Mouse (Mus musculus) hindbrain, embryonic 14.5 days (tissue): ENCODE measurements around the gene Anks3. TPM values are rescaled to one million over a fixed set of nuclear protein-coding genes. Genes with fewer than 3 reads are reported as not detected.
A peak's percentile ranks its signal among the peaks of the same experiment; 100 is the strongest.

Experiments
- ATAC-seq: fragments of 200-750 bp; cut with Nextera tagmentation; 2 replicates; pipeline ENCODE4 v1.8.0; 2017; ENCODE audit warnings: moderate number of reproducible peaks, mild to moderate bottlenecking, moderate TSS enrichment, moderate library complexity; ENCODE audit not compliant: low FRiP score
- DNase-seq: peaks from one replicate; pipeline ENCODE4 v3.0.0-alpha.2; 2015; ENCODE audit warnings: low spot score
- H3K27ac ChIP-seq: fragments of 300-500 bp; sonication (generic); 2 replicates; pipeline ENCODE4 v1.5.1; 2014; ENCODE audit warnings: mild to moderate bottlenecking, moderate library complexity
- H3K27me3 ChIP-seq: fragments of 300-500 bp; sonication (generic); 2 replicates; pipeline ENCODE4 v1.6.1; 2014; ENCODE audit warnings: mild to moderate bottlenecking, low read length, mixed read lengths; ENCODE audit not compliant: control insufficient read depth, insufficient read depth
- H3K36me3 ChIP-seq: fragments of 300-500 bp; sonication (generic); replicated peaks from 2 replicates; pipeline ENCODE4 v1.6.1; 2014; ENCODE audit not compliant: control insufficient read depth, insufficient read depth
- H3K4me1 ChIP-seq: fragments of 300-500 bp; sonication (generic); replicated peaks from 2 replicates; pipeline ENCODE4 v1.6.1; 2014; ENCODE audit warnings: antibody characterized with exemption, low read length, mixed read lengths; ENCODE audit not compliant: control insufficient read depth, insufficient read depth
- H3K4me2 ChIP-seq: fragments of 300-500 bp; sonication (generic); replicated peaks from 2 replicates; pipeline ENCODE4 v1.6.1; 2014; ENCODE audit warnings: mild to moderate bottlenecking, moderate library complexity
- H3K4me3 ChIP-seq: fragments of 300-500 bp; sonication (generic); replicated peaks from 2 replicates; pipeline ENCODE4 v1.5.1; 2014; ENCODE audit warnings: mild to moderate bottlenecking, low read length
- H3K9ac ChIP-seq: fragments of 300-500 bp; sonication (generic); 2 replicates; pipeline ENCODE4 v1.6.1; 2014
- H3K9me3 ChIP-seq: fragments of 300-500 bp; sonication (generic); 2 replicates; pipeline ENCODE4 v1.6.1; 2016; ENCODE audit warnings: low read length; ENCODE audit not compliant: control insufficient read depth
- WGBS: fragments of 180-500 bp; shearing (Covaris S2); extraction: QIAGEN DNeasy Blood & Tissue Kit; methylation state at CpG from one replicate; pipeline ENCODE4 v1.1.7; 2014; 5-methylcytosine and 5-hydroxymethylcytosine counted together
- polyA plus RNA-seq: library from polyadenylated mRNA; unstranded; fragments of >200 nt; fragmentation: Nextera tagmentation; extraction: Ambion mirVana; gene quantifications from 2 replicates; pipeline ENCODE4 v1.2.1, GENCODE M21; 2014

Anks3 gene
- polyA plus RNA-seq, 1 experiment from 2014 or later = 55.9 TPM

DNA sequence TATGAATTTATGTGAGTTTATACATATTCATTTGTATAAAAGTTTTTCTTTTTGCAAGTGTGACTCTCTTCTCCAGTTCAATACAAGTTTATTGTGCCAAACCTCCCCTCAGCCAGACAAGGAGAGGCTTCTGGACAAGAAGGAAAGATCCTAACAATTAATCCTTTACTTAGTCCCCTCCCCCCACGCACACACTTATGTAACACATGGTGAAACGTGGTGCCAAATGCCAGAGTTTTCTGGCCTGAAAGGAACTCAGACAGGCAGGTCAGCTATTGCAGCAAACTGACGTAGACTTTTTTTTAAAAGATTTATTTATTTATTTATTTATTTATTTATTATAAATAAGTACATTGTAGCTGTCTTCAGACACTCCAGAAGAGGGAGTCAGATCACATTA is 36.6 kb upstream of the Anks3 start:
- Histone ChIP-seq H3K4me1 (no peaks in the 10 kb centered on the region), H3K4me3 (no peak overlapping the region), H3K9me3 (no peaks in the 10 kb centered on the region), H3K27me3 (no peaks in the 10 kb centered on the region), H3K36me3 (no peaks in the 10 kb centered on the region), H3K9ac (no peak overlapping the region), H3K4me2 (no peak overlapping the region), H3K27ac (no peak overlapping the region)
- ATAC-seq (no peak), DNase-seq (no peak)
- WGBS = 77% methylated on average over 3 of the region's 3 CpGs

DNA sequence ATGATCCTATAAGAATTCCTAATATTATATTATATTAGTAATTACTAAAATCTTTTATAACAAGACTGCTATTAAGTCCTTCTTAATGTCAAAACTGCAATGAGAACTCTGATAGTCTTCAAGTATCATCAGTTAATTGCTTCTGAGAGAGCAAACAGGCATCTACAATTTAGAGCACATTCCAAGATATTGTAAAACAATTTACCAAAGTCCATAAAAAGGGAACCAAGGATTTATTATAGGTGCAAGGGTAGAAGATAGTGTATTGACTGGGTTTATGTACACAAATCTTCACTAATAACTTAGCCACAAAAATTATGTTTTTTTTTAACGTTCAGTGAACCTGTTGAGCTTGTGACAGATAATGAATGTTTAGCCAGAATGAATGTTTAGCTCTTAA is 35.0 kb upstream of the Anks3 start:
- Histone ChIP-seq H3K4me1 (no peaks in the 10 kb centered on the region), H3K27ac (no peak overlapping the region), H3K27me3 (no peaks in the 10 kb centered on the region), H3K4me2 (no peak overlapping the region), H3K9me3 (no peaks in the 10 kb centered on the region), H3K36me3 (no peaks in the 10 kb centered on the region), H3K4me3 (no peak overlapping the region), H3K9ac (no peak overlapping the region)
- 87% methylated on average over 1 of the region's 1 CpGs for WGBS
- ATAC-seq = no peak
- no peak for DNase-seq

DNA sequence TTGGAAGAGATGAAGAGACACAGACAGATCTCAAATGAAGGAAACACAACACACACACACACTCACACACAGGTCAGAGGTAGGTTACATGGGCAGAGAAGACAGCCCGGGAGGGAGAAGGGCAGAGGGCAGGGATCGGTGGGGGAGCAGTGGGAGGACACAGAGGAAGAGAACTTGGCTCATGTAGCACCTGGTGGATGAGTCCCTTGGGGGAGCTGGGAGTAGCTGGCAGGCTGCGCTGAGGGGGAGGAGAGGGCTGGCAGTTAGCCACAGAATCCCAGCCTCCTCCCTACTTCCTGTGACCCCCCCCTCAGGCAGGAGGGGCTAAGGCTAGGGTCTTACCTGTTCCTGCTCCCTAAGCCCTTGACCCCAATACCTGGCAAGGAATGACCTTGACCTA is 33.5 kb upstream of the Anks3 start, which contains the start of gene Sept12:
Gene Sept12, minus strand, starts transcription at position 300 of the 400 bp plus-strand sequence.
- Histone ChIP-seq H3K9me3 (no peaks in the 10 kb centered on the region), H3K36me3 (no peaks in the 10 kb centered on the region), H3K4me1 (no peaks in the 10 kb centered on the region), H3K4me2 (no peak within 1 kb of the TSS), H3K27ac (no peak within 1 kb of the TSS), H3K27me3 (no peaks in the 10 kb centered on the region), H3K9ac (no peak within 1 kb of the TSS), H3K4me3 (no peak within 1 kb of the TSS)
- 49% methylated on average over 3 of the region's 3 CpGs for WGBS
- no peak for DNase-seq
- no peak for ATAC-seq

DNA sequence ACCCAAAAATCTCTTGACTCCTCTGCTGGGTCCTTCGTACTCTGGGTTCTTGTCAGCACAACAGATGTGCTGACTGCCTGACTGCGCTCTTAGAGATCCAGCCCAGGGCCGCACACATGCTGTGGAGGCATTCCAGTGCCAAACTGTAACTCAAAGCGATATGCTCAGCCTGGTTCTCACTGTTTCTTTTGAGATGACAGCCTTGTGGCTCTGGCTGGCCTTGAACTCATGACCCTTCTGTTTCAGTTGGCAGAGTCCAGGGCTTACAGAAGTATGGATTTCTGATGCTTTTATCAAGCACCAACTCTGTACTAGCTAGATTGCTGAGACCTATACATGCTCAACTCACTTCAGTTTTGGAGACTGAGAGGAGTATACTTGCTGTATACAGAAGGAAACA is 29.3 kb upstream of the Anks3 start:
- Histone ChIP-seq H3K9me3 (no peaks in the 10 kb centered on the region), H3K4me3 (no peak overlapping the region), H3K9ac (no peak overlapping the region), H3K4me1 (no peaks in the 10 kb centered on the region), H3K36me3 (no peaks in the 10 kb centered on the region), H3K27me3 (no peaks in the 10 kb centered on the region), H3K4me2 (no peak overlapping the region), H3K27ac (no peak overlapping the region)
- DNase-seq (no peak), ATAC-seq (no peak)
- WGBS = 77% methylated on average over 4 of the region's 4 CpGs

DNA sequence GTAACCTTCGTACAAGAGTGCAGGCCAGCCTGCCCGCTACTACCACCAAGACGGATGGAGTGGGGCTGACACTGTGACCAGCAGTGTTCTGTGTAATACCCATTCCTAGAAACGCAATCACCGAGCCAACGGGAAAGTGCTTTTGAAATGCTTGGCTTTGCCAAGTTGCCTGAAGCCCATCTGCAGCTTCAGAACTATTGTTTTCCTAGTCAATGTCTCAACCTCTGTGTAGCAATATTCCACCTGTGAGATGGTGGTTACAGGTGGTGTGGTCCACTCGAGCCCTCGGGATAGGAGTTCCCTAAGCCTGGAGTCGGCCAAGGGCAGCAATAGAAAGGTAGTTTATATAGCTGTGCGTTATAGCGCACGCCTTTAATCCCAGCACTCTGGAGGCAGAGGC is 20.7 kb upstream of the Anks3 start:
- ATAC-seq = no peak
- Histone ChIP-seq H3K27me3 (no peaks in the 10 kb centered on the region), H3K4me3 (no peak overlapping the region), H3K4me1 (no peaks in the 10 kb centered on the region), H3K27ac (no peak overlapping the region), H3K36me3 (no peaks in the 10 kb centered on the region), H3K9ac (no peak overlapping the region), H3K9me3 (no peaks in the 10 kb centered on the region), H3K4me2 (no peak overlapping the region)
- WGBS = 94% methylated on average over 12 of the region's 12 CpGs
- no peak for DNase-seq

DNA sequence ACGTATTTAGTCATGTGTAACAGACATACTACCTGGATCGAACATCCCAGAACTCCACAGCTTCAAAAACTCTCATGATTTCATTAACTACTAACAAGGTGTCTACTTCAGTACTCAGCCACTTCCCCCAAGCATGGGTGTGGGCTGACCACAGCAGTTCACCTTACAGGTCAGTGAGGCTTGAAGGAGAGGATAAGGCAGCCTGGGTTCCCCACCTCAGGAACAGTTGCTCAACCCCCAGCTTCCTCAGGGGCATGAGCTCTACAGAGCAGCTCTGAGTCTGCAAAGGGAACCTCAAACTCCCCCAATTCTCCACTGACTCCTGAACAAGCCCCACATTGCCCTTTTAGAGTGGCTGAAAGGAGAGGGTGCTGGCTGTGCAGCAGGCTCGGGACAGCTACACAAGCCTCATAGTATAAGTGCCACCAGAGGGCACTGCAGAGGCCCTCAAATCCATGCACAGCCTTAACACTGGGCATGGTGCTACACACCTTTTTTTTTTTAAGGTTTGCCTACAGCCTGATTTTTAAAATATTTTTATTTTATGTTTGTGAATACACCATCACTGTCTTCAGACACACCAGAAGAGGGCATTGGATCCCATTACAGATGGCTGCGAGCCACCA is 15.9 kb upstream of the Anks3 start:
- no peak overlapping the region for H3K4me2 ChIP-seq
- H3K4me1 ChIP-seq = no peaks in the 10 kb centered on the region
- H3K36me3 ChIP-seq = no peaks in the 10 kb centered on the region
- peak; percentile 36 for DNase-seq
- no peak overlapping the region for H3K4me3 ChIP-seq
- no peaks in the 10 kb centered on the region for H3K9me3 ChIP-seq
- no peak for ATAC-seq
- no peak overlapping the region for H3K9ac ChIP-seq
- no peak overlapping the region for H3K27ac ChIP-seq
- no peaks in the 10 kb centered on the region for H3K27me3 ChIP-seq
- 72% methylated on average over 4 of the region's 4 CpGs for WGBS

DNA sequence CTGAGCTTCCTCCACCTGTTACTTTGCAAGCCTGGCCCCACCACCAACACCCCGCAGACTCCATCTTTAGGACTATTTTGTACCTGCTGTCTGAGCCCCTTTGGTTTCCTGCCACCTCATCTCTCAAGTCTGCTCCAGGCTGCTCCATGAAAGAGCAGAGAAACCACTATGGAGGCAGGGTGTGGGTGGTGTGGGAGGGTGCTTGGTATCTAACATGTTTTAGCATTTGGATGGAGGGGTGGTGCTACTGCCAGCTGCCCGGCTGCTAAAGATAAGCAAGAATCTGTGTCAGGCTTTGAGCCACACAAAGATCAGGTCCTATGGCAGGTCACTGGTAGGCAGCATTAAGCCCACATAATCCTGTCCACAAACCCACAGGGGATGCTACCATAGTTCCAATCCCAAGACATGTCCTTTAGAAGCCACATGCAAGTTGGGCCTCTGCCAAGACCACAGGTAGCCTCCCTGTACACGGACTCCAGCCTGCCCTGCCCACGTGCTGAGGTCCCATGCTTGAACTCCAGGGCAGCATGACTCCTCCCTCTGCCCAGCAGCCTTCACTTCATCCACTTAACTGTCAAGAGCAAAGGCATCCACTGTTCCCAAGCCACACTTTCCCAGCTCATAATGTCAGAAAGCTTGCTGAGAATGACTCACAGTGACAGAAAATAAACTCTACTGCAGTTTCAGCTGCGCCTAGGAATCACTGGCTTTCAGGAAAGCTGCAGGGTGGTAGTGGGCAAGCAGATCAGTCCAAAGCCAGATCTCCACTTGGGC is 14.5 kb upstream of the Anks3 start:
- Histone ChIP-seq H3K4me3 (no peak overlapping the region), H3K9me3 (no peaks in the 10 kb centered on the region), H3K27ac (no peak overlapping the region), H3K9ac (no peak overlapping the region), H3K4me2 (no peak overlapping the region), H3K4me1 (no peaks in the 10 kb centered on the region), H3K27me3 (no peaks in the 10 kb centered on the region), H3K36me3 (no peaks in the 10 kb centered on the region)
- WGBS = 72% methylated on average over 5 of the region's 5 CpGs
- DNase-seq (no peak), ATAC-seq (no peak)

DNA sequence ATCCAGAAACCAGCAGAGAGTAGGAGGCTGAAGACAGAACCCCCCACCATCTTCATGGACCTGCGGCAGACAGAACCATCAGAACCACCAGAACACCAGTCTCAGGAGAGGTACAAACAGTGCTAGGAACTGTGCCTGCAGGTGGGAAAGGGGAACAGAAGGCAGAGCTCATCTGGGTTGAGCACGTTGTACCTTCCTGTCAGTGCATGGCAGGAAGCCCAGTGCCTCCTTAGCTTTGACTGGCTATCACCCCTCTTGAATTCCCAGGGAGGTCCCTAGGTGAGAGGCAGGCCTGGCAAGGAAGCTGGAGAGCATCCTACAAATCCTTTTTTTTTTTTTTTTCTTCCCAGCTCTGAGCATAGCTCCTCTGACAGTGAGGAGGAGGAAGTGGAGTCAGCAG is 12.2 kb upstream of the Anks3 start:
- no peaks in the 10 kb centered on the region for H3K9me3 ChIP-seq
- ATAC-seq (no peak), DNase-seq (no peak)
- no peak overlapping the region for H3K27ac ChIP-seq
- H3K36me3 ChIP-seq = no peaks in the 10 kb centered on the region; the same call in 1 of the 2 replicates
- H3K27me3 ChIP-seq = no peaks in the 10 kb centered on the region
- H3K4me2 ChIP-seq = no peak overlapping the region
- no peak overlapping the region for H3K9ac ChIP-seq
- H3K4me1 ChIP-seq = no peaks in the 10 kb centered on the region
- H3K4me3 ChIP-seq = no peak overlapping the region
- WGBS = 76% methylated on average over 2 of the region's 2 CpGs

DNA sequence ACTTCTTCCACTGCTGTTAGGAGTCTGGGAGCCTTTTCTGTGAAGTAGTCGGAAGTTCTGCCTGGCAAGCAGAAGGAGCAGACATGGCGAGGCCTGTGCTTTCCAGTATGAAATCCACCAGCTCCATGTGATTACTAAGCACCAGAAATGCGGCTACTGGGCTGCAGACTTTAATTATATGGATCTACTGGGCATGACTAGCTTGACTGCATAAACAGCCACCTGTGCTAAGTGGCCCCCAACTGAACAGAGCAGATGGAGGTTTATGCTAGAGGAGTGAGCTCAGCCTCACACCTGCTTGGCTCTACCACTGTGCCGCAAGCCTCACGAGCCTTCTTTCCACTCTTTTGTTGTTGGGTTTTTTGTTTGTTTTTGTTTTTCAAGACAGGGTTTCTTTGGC is 10.5 kb upstream of the Anks3 start:
- no peak for ATAC-seq
- Histone ChIP-seq H3K36me3 (no peaks in the 10 kb centered on the region; the same call in 1 of the 2 replicates), H3K27ac (no peak overlapping the region), H3K27me3 (no peaks in the 10 kb centered on the region), H3K4me1 (no peaks in the 10 kb centered on the region), H3K9me3 (no peaks in the 10 kb centered on the region), H3K9ac (no peak overlapping the region), H3K4me2 (no peak overlapping the region), H3K4me3 (no peak overlapping the region)
- 83% methylated on average over 5 of the region's 5 CpGs for WGBS
- no peak for DNase-seq
